Mouse (Mus musculus) left cerebral cortex, adult 11 months (tissue): ENCODE data around the gene Krtap10-4.
"Not testable (repeated sequence)": the region's sequence is repeated elsewhere in the genome, so short reads cannot be mapped to it uniquely, and the experiment has no call there.

Source experiments
- DNase-seq: peaks from one replicate; pipeline ENCODE4 v3.0.0; 2022; ENCODE audit warnings: low spot score

Krtap10-4 gene

DNA sequence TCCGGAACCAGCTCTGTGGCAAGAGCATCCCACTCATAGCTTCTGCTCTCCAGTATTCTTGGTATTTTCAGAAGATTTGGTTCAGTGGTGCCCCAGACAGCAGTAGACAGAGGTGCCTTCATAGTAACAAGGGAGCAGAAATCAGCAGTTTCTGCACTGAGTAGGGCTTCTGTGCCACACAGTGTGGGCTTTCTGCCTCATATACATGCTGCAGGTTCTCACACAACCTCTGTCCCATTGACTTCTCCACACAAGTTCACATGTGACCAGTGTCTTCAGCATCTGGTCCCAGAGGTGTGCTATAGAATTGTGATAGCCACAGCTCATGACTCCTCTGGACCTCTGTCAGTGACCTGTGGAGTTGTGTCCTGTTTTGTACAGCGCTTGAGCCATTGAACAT, 38.3 kb downstream of the Krtap10-4 start:
- DNase-seq = no peak

DNA sequence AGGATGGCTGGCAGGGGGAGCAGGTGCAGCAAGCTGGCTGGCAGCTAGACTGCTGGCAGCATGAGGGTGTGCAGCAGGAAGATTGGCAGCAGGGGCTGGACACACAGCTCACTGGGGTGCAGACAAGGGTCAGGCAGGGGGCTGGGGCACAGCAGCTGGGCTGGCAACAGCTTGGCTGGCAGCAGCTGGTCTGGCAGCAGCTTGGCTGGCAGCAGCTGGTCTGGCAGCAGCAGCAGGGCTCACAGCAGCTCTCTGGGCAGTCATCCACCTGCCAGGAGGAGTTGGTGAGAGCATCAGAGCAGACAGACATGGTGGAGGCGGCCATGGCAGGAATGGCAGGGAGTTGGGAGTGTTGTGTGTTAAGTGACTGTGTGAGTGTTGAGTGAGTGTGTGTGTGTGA, 39.0 kb downstream of the Krtap10-4 start, which contains the start of gene Gm7137:
Gm7137 (minus strand) TSS at position 325 of the 400 bp plus-strand sequence.
- not testable (repeated sequence) for DNase-seq

DNA sequence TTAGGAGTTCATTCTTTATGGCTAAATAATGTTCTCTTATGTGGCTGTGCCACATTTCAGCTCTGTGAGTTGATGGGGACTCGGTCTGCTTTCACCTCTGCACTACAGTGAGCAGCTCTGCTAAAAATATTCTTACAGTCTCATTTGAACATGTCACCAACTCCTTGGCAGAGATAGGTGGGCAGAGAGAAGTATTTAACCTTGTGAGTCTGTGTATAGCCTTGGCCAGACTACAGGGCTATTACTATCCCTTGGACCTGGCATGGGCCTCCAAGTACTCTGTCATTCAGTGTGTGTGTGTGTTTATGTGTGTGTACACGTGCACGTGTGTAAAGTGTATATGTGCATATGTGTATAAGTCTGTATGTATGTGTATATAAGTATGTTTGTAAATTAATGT, 43.5 kb downstream of the Krtap10-4 start:
- DNase-seq = not testable (repeated sequence)

- not testable (repeated sequence) for DNase-seq
These were observed 44.5 kb downstream of the Krtap10-4 start, which contains the start of gene Gm3250 for GRCm38 (mm10) chr10:77782442-77782841. Gene Gm3250 (minus strand): TSS chr10:77782542.

DNA sequence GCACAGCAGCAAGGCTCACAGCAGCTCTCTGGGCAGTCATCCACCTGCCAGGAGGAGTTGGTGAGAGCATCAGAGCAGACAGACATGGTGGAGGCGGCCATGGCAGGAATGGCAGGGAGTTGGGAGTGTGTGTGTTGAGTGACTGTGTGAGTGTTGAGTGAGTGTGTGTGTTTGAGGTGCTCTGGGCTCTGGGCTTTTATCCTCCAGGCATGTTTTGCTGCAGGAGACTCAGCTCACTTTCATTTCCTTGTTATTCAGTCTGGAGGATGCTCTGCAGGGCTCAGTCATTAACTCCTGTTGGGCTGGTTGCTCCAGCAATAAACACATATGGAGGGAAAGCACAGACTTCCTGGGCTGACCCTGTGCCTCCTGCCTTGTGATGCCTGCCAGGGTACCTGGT, 50.1 kb downstream of the Krtap10-4 start, which contains the start of gene Gm7138:
Gm7138 (minus strand) TSS at position 101 of the 400 bp plus-strand sequence.
- DNase-seq = not testable (repeated sequence)
